26 mouse cellular contexts compared by ENCODE assay signal in the genomic region with DNA sequence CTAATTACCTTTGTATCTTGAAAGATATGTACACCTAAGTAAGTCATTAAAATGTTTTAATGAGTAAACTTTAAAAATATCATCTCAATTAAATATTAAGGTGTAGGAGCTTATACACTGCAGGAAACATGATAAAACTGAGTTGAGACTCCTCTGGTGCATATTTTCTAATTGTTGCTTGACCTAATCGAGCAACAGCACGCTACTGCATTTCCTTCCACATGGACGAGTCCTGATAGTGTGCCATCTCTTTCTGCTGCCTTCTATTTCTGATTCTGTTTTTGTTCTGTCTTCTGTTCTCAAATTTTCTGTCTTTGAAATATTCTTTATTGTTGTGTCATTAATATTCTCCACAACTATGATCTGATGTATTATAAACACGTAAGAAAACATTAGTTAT.
"Had no signal": no experiment of that assay in that cellular context is flagged by ENCODE, and none has a peak within 500 bp of the region (broad histone marks: within the 10 kb centered on the region; RNA-seq: fewer than 3 reads in every experiment).

No protein-coding gene starts in this region.

- ATAC-seq: hindbrain, embryonic 16.5 days; inflammation-experienced regulatory T-cells, adult 6 months; intestine, embryonic 15.5 days; intestine, postnatal 0 days had no signal

- H3K9ac ChIP-seq: heart, embryonic 12.5 days; hindbrain, embryonic 12.5 days; hindbrain, embryonic 14.5 days; intestine, embryonic 15.5 days; limb, embryonic 13.5 days; limb, embryonic 15.5 days; liver, embryonic 13.5 days; liver, embryonic 15.5 days had no signal

- H3K9me3 ChIP-seq: heart, embryonic 10.5 days; hindbrain, embryonic 10.5 days; hindbrain, embryonic 12.5 days; intestine, embryonic 15.5 days; limb, embryonic 13.5 days; limb, embryonic 15.5 days; liver, embryonic 13.5 days; liver, embryonic 15.5 days had no signal

- H3K4me2 ChIP-seq: heart, embryonic 12.5 days; hindbrain, embryonic 12.5 days; hindbrain, embryonic 14.5 days; intestine, embryonic 15.5 days; limb, embryonic 13.5 days; limb, embryonic 15.5 days; liver, embryonic 13.5 days; liver, embryonic 15.5 days had no signal

- DNase-seq: gastrocnemius, adult 2 months; gastrocnemius, postnatal 10 days; gastrocnemius, postnatal 25 days; heart, adult 18-20 months; heart, postnatal 10 days; heart, postnatal 4 days; kidney, adult 18-20 months; kidney, adult 8-10 months; kidney, postnatal 14 days; kidney, postnatal 36 days; layer of hippocampus, adult 9-11 months; layer of hippocampus, postnatal 36 days; left cerebral cortex, postnatal 4 days; liver, embryonic 13.5 days had no signal

- H3K27me3 ChIP-seq: heart, embryonic 12.5 days; hindbrain, embryonic 12.5 days; intestine, embryonic 15.5 days; limb, embryonic 13.5 days; limb, embryonic 15.5 days; liver, embryonic 13.5 days; liver, embryonic 15.5 days had no signal

- H3K4me1 ChIP-seq: heart, embryonic 10.5 days; heart, embryonic 12.5 days; hindbrain, embryonic 10.5 days; hindbrain, embryonic 12.5 days; intestine, embryonic 15.5 days; limb, embryonic 13.5 days; limb, embryonic 15.5 days; liver, embryonic 13.5 days; liver, embryonic 15.5 days had no signal

- H3K27ac ChIP-seq: gastrocnemius, adult 2 months; heart, embryonic 10.5 days; hindbrain, embryonic 10.5 days; hindbrain, embryonic 12.5 days; hindbrain, embryonic 14.5 days; intestine, embryonic 15.5 days; limb, embryonic 13.5 days; limb, embryonic 15.5 days; liver, embryonic 13.5 days; liver, embryonic 15.5 days had no signal

- H3K36me3 ChIP-seq: heart, embryonic 10.5 days; heart, embryonic 12.5 days; hindbrain, embryonic 10.5 days; hindbrain, embryonic 12.5 days; intestine, embryonic 15.5 days; limb, embryonic 13.5 days; limb, embryonic 15.5 days; liver, embryonic 13.5 days; liver, embryonic 15.5 days had no signal

- H3K4me3 ChIP-seq: gastrocnemius, adult 2 months; heart, embryonic 10.5 days; heart, embryonic 12.5 days; hindbrain, embryonic 10.5 days; hindbrain, embryonic 12.5 days; intestine, embryonic 15.5 days; limb, embryonic 13.5 days; limb, embryonic 15.5 days; liver, embryonic 13.5 days; liver, embryonic 15.5 days had no signal
